Mouse (Mus musculus) bone marrow macrophage, adult 2 months (primary cell): ENCODE results near the gene Gm20388.
"Not testable (repeated sequence)": the region's sequence is repeated elsewhere in the genome, so short reads cannot be mapped to it uniquely, and the experiment has no call there.

ENCODE experiments used
- CTCF ChIP-seq: IDR thresholded peaks from 2 replicates; pipeline ENCODE4 v1.5.1; 2012; ENCODE audit warnings: low read depth, mild to moderate bottlenecking, low read length, moderate library complexity
- POLR2A ChIP-seq: IDR thresholded peaks from 2 replicates; pipeline ENCODE4 v1.6.1; 2012; ENCODE audit warnings: mild to moderate bottlenecking, low read depth, low read length, borderline replicate concordance

DNA sequence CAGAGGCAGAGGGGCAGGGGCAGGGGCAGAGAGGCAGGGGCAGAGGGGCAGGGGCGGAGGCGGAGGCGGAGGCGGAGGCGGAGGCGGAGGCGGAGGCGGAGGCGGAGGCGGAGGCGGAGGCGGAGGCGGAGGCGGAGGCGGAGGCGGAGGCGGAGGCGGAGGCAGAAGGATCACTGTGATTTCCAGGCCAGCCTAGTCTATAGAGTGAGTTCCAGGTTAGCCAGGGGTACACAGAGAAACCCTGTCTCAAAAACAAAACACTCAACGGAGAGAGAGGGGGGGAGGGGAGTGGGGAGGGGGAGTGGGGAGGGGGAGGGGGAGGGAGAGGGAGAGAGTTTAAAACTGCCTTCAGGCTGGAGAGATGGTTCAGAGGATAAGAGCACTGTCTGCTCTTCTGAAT is 1408.1 kb downstream of the Gm20388 start:
- TF ChIP-seq CTCF, POLR2A: not testable (repeated sequence)
